Mouse (Mus musculus) brown adipose tissue, adult 24 weeks (tissue): ENCODE results near the gene Tbc1d30. TPM values are rescaled to one million over a fixed set of nuclear protein-coding genes. Genes with fewer than 3 reads are reported as not detected.

Experiments
- H3K27ac ChIP-seq: fragments of 200-500 bp; replicated peaks from 2 replicates; pipeline ENCODE4 v1.5.1; 2012; ENCODE audit warnings: low read depth, mild to moderate bottlenecking, low read length
- H3K4me1 ChIP-seq: fragments of 200-500 bp; 2 replicates; pipeline ENCODE4 v1.6.1; 2012; ENCODE audit warnings: low read length, mixed read lengths; ENCODE audit not compliant: control insufficient read depth, insufficient read depth, insufficient read length
- H3K4me3 ChIP-seq: fragments of 200-500 bp; 2 replicates; pipeline ENCODE4 v1.5.1; 2012; ENCODE audit warnings: low read depth, mild to moderate bottlenecking, low read length, moderate library complexity; ENCODE audit not compliant: insufficient read depth
- polyA plus RNA-seq: library from polyadenylated mRNA; stranded (reverse); fragments of >200 nt; gene quantifications from 2 replicates; pipeline ENCODE4 v1.2.4, GENCODE M21; 2012; ENCODE audit not compliant: missing spikeins, insufficient read depth, insufficient read length

Gene Tbc1d30
- polyA plus RNA-seq, 1 experiment: 0.24 TPM

DNA sequence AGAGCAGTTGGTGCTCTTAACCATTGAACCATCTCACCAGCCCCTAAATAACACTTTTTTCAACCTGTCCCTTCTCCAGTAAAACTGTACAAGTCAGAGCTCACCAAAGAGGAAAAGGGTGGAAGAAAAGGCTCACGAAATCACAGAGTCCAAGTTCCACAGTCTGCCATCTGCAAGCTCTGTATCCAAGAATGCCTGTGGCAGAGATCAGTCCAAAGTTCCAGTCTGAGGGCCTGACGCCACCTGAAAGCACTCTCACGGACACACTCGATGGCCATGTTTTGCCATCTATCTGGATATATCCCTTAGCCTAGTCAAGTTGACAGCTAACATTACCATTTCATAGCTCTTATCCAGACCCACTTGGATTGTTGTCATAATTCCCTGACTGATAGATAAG, 101.3 kb downstream of the Tbc1d30 start:
- Histone ChIP-seq H3K4me3 (no peak overlapping the region), H3K4me1 (peaks cover 3% of the 10 kb centered on the region; the same call in 1 of the 2 replicates), H3K27ac (no peak overlapping the region)

DNA sequence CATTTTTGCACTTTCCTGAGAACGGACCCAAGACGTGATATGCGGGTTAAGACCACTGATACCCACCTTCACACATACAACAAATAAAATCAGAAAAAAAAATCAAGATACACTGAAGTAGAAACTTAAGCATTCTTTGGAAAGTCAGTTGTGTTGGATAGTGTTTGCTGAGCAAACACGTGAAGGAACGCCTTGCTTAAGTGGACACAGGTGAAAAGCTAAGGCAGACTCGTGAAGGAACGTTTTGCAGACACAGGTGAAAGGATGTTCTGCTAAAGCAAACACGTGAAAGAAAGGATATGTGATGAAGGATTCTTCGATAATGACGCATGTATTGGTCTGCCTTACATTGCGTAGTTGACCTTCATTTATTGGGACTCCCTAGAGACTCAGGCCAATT, 103.5 kb downstream of the Tbc1d30 start:
- Histone ChIP-seq H3K27ac (no peak overlapping the region), H3K4me1 (peaks cover 3% of the 10 kb centered on the region; the same call in 1 of the 2 replicates), H3K4me3 (no peak overlapping the region)

DNA sequence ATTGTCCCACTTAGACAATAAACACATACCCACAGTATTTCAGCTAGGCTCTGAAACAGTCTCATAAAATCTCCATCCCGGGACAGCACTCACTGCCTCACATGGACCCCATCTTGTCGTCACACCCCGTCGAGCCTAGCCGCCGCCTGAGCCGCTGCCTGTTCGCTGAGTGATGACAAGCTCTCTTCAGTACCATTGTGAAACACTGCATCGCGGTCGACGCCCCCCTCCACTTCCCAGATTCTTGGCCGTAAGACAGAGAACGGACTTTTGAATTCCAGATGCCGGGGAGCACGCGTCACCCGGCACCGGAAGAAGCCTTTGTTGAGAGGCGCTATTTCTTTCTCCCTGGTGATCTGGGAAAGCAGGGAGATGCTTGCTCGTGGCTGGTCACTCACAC, 104.1 kb downstream of the Tbc1d30 start:
- Histone ChIP-seq H3K4me3 (no peak overlapping the region), H3K27ac (no peak overlapping the region), H3K4me1 (peaks cover 3% of the 10 kb centered on the region; the same call in 1 of the 2 replicates)

DNA sequence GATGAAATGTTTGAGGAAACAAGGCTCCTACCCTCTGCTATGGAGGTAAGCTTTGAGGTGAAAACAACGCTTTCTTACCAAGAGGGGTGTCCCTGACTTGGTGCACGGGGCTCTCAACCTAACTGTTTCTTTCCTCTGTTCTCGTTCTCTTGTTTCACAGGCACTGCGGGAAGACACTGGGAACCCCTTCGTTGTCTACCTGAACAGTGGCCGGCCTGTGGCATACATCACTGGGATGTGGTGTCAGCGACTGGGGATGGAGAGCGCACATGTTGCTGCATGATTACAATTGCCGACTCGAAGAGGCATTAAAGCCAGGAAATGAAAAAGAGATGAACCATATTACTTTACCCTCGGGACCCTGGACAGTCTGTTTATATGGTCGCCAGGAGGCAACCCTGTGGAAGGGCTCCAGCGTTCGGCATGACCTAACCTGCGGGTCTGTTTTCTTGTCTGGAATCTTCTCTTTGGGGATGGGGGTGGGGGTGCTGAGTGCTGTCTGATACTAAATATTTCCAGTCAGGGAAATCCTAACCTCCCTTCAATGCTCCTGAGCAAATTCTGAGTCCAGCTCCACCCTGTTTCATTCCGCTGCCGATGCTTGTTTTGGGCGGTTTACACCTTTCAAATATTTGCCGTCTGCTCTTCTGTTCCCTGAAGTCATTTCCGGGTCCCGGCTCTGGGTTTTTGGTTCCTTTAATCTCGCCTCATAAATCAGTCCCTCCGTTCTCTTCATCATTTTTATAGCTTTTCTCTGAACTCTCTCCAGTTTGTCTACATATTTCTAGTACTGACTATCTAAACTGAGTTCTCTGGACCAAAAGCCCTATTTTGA, 107.5 kb downstream of the Tbc1d30 start:
- Histone ChIP-seq H3K27ac (no peak overlapping the region), H3K4me3 (no peak overlapping the region), H3K4me1 (no peaks in the 10 kb centered on the region)

DNA sequence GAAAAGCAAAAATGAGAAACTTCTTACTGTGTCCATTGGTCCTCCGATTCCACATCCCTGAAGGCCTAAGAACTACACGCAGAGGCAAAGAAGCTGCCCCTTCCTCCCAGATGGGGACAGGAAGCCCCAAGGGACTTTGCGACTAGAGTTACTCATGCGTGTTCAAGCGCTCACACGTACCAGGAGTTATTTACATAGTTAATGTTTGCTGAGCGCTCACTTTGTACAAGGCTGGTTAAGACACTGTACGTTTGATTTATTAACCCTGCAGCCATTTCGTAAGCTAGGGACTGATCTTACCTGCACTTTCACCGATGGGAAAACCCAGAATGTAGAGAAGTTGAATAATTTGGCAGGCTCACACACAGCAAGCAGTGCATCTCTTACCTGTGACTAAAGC, 108.5 kb downstream of the Tbc1d30 start:
- Histone ChIP-seq H3K4me3 (no peak overlapping the region), H3K4me1 (no peaks in the 10 kb centered on the region), H3K27ac (no peak overlapping the region)

DNA sequence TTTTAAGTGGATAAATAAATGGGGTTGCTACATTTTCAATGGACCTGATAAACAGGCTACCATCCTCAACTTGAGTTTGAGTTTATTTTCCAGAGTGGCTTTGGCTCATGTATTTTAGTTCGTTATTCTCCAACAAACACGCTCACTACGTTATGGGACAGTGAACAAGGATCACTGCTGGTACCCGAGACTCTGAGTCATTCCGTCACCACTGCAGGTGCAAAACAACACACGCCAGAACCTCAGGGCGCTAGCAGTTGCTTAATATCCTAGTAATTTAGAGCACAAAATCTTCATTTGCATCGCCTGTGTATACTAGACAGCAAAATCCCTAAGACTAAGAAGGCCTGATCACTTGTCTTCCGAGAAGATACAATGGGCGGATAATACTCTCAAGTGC, 112.0 kb downstream of the Tbc1d30 start:
- no peak overlapping the region for H3K27ac ChIP-seq
- no peaks in the 10 kb centered on the region for H3K4me1 ChIP-seq
- no peak overlapping the region for H3K4me3 ChIP-seq

DNA sequence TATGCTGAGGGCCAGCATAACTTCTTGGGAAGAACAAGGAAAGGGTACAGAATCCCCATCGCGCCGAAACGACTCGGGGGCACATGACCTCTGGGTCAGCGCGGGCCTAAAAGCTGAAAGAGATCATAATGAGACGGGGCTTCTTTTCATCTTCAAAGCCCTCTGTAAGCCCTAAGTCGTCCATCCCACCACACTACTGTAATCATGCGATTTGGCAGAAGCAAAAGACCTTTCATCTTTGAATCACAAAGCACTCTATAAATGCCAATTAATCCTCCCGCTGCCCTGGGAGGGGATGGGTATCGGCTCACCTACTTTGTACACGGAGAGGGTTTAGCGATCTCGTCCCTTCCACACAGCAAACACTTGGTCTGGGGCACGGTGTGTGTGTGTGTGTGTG, 112.5 kb downstream of the Tbc1d30 start:
- no peak overlapping the region for H3K27ac ChIP-seq
- no peaks in the 10 kb centered on the region for H3K4me1 ChIP-seq
- no peak overlapping the region for H3K4me3 ChIP-seq

DNA sequence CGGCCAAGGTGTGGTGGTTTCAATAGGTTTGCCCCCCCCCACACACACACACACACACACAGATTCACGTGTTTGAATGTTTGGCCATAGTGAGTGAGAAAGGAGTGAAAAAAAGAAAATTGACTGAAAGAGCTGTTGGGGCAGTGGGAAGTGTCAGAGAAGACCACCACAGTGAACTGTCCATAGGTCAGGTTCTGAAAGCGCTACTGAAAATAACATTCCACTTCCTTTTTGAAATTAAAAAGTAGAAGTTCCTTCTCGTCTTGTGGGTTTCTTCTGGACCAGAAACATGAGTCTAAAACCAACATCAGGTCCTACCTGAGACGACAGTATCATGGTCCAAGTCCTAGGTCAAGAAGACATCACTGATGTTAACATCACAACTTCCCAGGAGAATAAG, 113.7 kb downstream of the Tbc1d30 start:
- H3K4me1 ChIP-seq: no peaks in the 10 kb centered on the region
- no peak overlapping the region for H3K4me3 ChIP-seq
- no peak overlapping the region for H3K27ac ChIP-seq

DNA sequence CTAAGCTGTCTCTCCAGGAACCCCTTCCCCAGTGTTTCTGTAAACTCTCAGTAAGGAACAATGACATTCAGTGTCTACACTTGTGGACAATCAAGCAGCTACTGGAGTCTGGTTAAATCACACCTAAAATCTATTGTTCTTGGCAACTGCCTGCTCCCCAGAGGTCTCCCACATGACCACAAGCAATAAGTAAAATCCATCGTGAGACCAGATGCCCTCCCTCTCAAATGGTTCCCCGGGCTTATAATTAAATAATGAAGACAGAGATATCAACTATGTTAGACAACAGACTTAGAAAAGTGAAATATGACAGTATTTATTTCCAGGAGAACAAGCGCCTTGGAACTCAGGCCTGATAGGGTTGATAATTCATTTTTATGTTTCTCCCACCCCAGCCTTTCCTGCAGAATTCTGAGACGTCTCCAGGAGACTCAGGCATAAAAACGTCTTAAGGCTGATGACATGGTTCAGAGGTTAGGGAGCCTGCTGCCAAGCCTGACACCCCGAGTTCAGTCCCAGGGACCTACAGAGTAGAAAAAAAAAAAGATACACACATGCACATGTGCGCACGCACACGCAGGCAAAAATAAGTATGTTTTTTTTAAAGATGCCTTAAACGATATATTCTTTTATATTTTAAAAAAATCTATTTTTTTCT, 115.8 kb downstream of the Tbc1d30 start:
- Histone ChIP-seq H3K4me1 (no peaks in the 10 kb centered on the region), H3K27ac (no peak overlapping the region), H3K4me3 (no peak overlapping the region)

DNA sequence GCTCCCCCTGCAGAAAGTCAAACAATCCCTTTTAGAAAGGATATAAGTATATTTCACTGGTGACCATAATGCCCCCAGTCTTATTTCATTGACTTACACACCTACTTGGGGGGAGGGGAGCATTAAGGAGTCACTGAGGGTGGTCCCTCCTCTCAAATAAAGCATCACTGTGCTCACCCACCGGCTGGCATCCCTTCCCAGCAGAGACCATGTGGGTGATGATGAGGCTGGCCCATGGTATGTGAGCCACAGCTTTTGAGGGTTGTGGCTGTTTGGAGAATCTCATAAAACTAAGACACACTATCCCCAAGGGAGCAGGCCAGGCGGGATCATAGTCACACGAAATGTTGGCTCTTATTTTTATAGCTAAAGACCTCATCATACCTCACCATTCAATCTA, 116.6 kb downstream of the Tbc1d30 start:
- Histone ChIP-seq H3K4me3 (no peak overlapping the region), H3K27ac (no peak overlapping the region), H3K4me1 (no peaks in the 10 kb centered on the region)

DNA sequence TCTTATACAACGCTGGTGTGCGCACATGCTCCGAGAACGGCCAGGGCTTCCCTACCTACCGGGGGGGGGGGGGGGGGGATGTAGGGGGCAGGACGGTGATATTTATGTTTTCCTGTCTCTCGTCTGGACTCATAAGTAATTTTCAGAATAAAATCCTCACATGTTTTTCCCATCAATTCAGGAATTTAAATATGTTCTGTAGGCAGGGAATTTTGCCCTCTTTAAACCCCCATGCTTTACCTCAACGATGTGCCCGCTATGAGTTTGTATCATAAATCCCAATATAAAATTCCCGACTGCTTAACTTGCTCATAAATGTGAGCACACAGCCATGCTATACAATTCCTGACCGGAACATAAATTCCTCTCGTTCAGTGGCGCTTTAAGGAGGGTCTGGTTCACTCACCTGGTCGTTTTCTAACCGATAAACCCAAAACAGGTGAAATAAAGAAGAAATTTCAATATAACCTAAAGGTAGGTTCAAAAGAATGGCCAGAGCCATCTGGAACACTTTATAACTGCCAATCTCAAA, 122.6 kb downstream of the Tbc1d30 start:
- Histone ChIP-seq H3K4me3 (no peak overlapping the region), H3K4me1 (no peaks in the 10 kb centered on the region), H3K27ac (no peak overlapping the region)

DNA sequence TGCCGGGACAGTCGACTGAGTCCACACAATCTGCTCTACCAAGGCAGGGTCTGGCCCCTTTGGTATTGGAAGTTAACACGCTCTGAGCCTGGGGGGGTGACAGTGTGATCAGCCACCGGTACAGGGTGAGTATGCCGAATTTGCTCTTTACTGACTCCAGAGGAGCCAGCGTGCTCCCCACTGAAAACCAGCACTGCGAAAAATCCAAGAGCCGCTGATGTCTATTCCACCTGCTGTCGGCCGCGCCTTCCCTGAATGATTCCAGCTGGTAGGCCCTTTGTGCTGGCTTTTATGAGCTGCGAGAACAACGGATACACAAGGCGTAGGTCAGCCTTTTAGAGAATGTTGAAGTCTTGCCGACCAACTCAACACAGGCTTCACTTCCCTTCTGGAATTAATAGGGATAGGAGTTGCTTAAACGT, 123.1 kb downstream of the Tbc1d30 start:
- Histone ChIP-seq H3K27ac (no peak overlapping the region), H3K4me3 (no peak overlapping the region)

DNA sequence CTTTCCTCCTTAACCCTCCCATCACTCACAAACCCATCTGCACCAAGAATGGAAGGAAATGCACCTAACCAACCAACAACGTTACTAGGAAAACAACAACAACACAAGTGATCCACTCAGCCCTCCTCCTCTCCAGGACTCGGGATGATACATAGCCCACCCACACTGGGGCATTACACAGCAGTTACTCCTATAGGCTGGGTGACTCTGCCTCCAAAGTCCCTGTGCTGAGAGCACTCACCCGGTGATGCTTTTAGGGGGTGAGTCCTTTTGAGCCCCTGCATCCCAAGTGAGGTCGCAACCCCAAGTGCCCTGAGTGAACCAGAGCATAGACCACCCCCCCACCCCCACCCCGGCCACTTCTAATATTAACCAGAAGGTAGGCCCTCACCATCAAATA, 123.7 kb downstream of the Tbc1d30 start:
- H3K4me3 ChIP-seq: no peak overlapping the region
- H3K27ac ChIP-seq: no peak overlapping the region
- no peaks in the 10 kb centered on the region for H3K4me1 ChIP-seq

More for the DNA sequence above, 123.1 kb downstream of the Tbc1d30 start:
- H3K4me1 ChIP-seq: no peaks in the 10 kb centered on the region

DNA sequence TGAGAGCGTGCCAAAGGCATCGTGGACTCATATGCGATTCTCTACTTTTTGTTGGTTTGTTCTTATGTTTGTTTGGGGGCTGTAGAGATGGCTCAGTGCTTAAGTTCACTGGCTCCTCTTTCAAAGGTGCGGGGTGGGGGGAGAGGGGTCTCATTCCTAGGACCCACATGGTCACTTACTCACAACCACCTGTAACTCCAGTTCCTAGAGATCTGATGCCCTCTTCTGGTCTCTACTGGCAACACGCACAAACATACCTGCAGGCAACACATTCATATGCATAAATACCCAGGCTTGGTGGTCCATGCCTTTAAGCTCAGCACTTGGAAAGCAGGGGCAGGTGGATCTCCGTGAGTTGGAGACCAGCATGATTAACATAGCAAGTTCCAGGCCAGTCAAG, 125.4 kb downstream of the Tbc1d30 start:
- H3K27ac ChIP-seq: no peak overlapping the region
- no peak overlapping the region for H3K4me3 ChIP-seq
- H3K4me1 ChIP-seq: no peaks in the 10 kb centered on the region

DNA sequence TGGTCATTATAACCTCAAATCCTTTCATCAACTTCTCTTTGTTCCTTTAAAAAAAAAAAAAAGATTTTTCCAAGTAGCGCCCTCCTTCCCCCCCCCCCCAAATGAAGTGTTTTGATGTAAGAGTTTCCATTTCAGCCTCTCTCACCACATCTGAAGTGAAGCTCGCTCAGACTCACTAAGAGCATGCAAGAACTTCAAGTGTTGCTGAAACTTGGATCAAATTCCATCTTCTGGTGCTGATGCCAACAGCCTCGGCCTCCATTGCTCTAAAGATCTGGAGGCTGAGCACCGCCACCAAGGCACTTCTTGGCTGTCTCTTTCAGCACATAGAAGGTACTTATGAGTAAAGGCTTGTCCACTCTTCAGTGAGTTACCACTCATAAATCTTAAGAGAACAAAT, 128.2 kb downstream of the Tbc1d30 start:
- Histone ChIP-seq H3K4me1 (no peaks in the 10 kb centered on the region), H3K4me3 (no peak overlapping the region), H3K27ac (no peak overlapping the region)

DNA sequence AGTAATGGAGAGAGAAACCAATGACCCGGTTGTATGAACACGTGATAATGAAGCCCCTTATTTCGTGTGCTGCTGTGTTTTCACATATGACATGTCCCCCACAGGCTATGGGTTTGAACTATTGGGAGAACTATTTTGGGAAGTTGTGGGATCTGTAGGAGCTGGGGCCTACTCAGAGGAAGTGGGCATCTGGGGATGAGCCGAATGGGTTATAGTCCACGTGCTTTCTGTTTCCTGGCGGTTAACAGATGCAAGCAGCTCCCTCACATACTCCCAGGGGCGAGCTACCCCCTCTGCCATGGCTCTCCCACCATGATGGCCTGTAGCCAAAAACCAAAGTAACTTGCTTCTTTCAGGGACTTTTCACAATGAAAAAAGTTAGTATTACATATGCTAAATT, 132.5 kb downstream of the Tbc1d30 start:
- Histone ChIP-seq H3K27ac (no peak overlapping the region), H3K4me3 (no peak overlapping the region), H3K4me1 (no peaks in the 10 kb centered on the region)
